Mouse (Mus musculus) MEL (cell line): Measurements from ENCODE around the gene Palld. TPM values are rescaled to one million over a fixed set of nuclear protein-coding genes. Genes with fewer than 3 reads are reported as not detected.

Experiments
- DNase-seq: peaks from one replicate; pipeline ENCODE4 v3.0.0; 2011; ENCODE audit warnings: low read depth, low spot score
- H3K27ac ChIP-seq: 2 replicates; pipeline ENCODE4 v1.5.1; 2012; ENCODE audit warnings: low read depth, mild to moderate bottlenecking, control low read depth, low read length, moderate library complexity; ENCODE audit not compliant: control insufficient read depth
- H3K27me3 ChIP-seq, 2 experiments: fragments of 150-350 bp in 1 of 2; sonication (generic) in 1 of 2; 2 replicates each; pipeline ENCODE4 v1.6.1; 2012; ENCODE audit warnings: low read length in 2 of 2, mild to moderate bottlenecking in 2 of 2, improper control_type of control experiment in 1 of 2, moderate library complexity in 1 of 2; ENCODE audit not compliant: insufficient read depth in 2 of 2, control insufficient read depth in 1 of 2
- H3K36me3 ChIP-seq, 2 experiments: 2 replicates each; pipeline ENCODE4 v1.6.1; 2012 to 2014; ENCODE audit warnings: low read length in 2 of 2, improper control_type of control experiment in 1 of 2, inconsistent platforms in 1 of 2, mild to moderate bottlenecking in 1 of 2; ENCODE audit not compliant: insufficient read depth in 2 of 2, control insufficient read depth in 1 of 2
- H3K4me1 ChIP-seq, 2 experiments: fragments of 150-350 bp in 1 of 2; sonication (generic) in 1 of 2; 2 replicates each; pipeline ENCODE4 v1.6.1; 2012; ENCODE audit warnings: low read length in 2 of 2, improper control_type of control experiment in 1 of 2, mild to moderate bottlenecking in 1 of 2; ENCODE audit not compliant: insufficient read depth in 2 of 2, control insufficient read depth in 1 of 2
- H3K4me3 ChIP-seq, 2 experiments: fragments of 150-350 bp in 1 of 2; sonication (generic) in 1 of 2; 2 replicates each; pipeline ENCODE4 v1.5.1; 2012; ENCODE audit warnings: low read depth in 2 of 2, low read length in 2 of 2, mild to moderate bottlenecking in 2 of 2, moderate library complexity in 2 of 2, control low read depth in 1 of 2, improper control_type of control experiment in 1 of 2; ENCODE audit not compliant: control insufficient read depth in 1 of 2, insufficient read depth in 1 of 2
- H3K79me2 ChIP-seq: 2 replicates; pipeline ENCODE4 v1.6.1; 2012; ENCODE audit warnings: mild to moderate bottlenecking, low read length, moderate library complexity; ENCODE audit not compliant: control insufficient read depth, poor library complexity, insufficient read depth
- H3K9ac ChIP-seq: 2 replicates; pipeline ENCODE4 v1.6.1; 2012; ENCODE audit warnings: low read depth, mild to moderate bottlenecking, control low read depth, low read length, moderate library complexity; ENCODE audit not compliant: control insufficient read depth, poor library complexity, severe bottlenecking
- H3K9me3 ChIP-seq: fragments of 150-350 bp; sonication (generic); replicated peaks from 2 replicates; pipeline ENCODE4 v1.6.1; 2012; ENCODE audit warnings: mild to moderate bottlenecking, low read length, improper control_type of control experiment, moderate library complexity; ENCODE audit not compliant: insufficient read depth
- BHLHE40 ChIP-seq: IDR thresholded peaks from 2 replicates; pipeline ENCODE4 v1.6.1; 2012; ENCODE audit warnings: low read depth, mild to moderate bottlenecking, inconsistent platforms, low read length, improper control_type of control experiment, borderline replicate concordance
- CHD1 ChIP-seq: IDR thresholded peaks from 2 replicates; pipeline ENCODE4 v1.6.1; 2012; ENCODE audit warnings: low read depth, mild to moderate bottlenecking, inconsistent platforms, low read length, improper control_type of control experiment
- CHD2 ChIP-seq: IDR thresholded peaks from 2 replicates; pipeline ENCODE4 v1.6.1; 2011; ENCODE audit warnings: low read length, improper control_type of control experiment
- CTCF ChIP-seq, 3 experiments: IDR thresholded peaks in 2 of 3; conservative IDR thresholded peaks in 1 of 3; 2 replicates each; pipeline ENCODE4 v1.5.1; 2011 to 2012; ENCODE audit warnings: low read length in 3 of 3, low read depth in 2 of 3, mild to moderate bottlenecking in 2 of 3, improper control_type of control experiment in 1 of 3, inconsistent platforms in 1 of 3, mixed read lengths in 1 of 3, moderate library complexity in 1 of 3; ENCODE audit not compliant: control insufficient read depth in 1 of 3, insufficient read depth in 1 of 3, poor library complexity in 1 of 3, severe bottlenecking in 1 of 3
- E2F4 ChIP-seq: IDR thresholded peaks from 2 replicates; pipeline ENCODE4 v1.6.1; 2011; ENCODE audit warnings: low read depth, low read length, improper control_type of control experiment, borderline replicate concordance
- GATA1 ChIP-seq: IDR thresholded peaks from 2 replicates; pipeline ENCODE4 v1.6.1; 2011; ENCODE audit warnings: low read depth, low read length, improper control_type of control experiment
- HCFC1 ChIP-seq: IDR thresholded peaks from 2 replicates; pipeline ENCODE4 v1.6.1; 2012; ENCODE audit warnings: low read depth, mild to moderate bottlenecking, inconsistent platforms, low read length, improper control_type of control experiment, moderate library complexity
- KAT2A ChIP-seq: conservative IDR thresholded peaks from 2 replicates; pipeline ENCODE4 v1.6.1; 2012; ENCODE audit warnings: low read depth, low read length, improper control_type of control experiment, inconsistent platforms
- MEF2A ChIP-seq: IDR thresholded peaks from 2 replicates; pipeline ENCODE4 v1.6.1; 2014; ENCODE audit warnings: low read depth, mild to moderate bottlenecking, inconsistent platforms, low read length, improper control_type of control experiment; ENCODE audit not compliant: poor library complexity, insufficient replicate concordance, severe bottlenecking; ENCODE audit errors: extremely low read depth
- MXI1 ChIP-seq: IDR thresholded peaks from 2 replicates; pipeline ENCODE4 v1.6.1; 2011; ENCODE audit warnings: mild to moderate bottlenecking, low read depth, low read length, improper control_type of control experiment
- MYB ChIP-seq: IDR thresholded peaks from 2 replicates; pipeline ENCODE4 v1.6.1; 2011; ENCODE audit warnings: mild to moderate bottlenecking, low read depth, low read length, improper control_type of control experiment
- NELFE ChIP-seq: IDR thresholded peaks from 2 replicates; pipeline ENCODE4 v1.6.1; 2011; ENCODE audit warnings: low read depth, low read length, improper control_type of control experiment
- NRF1 ChIP-seq: IDR thresholded peaks from 2 replicates; pipeline ENCODE4 v1.6.1; 2014; ENCODE audit warnings: low read depth, mild to moderate bottlenecking, inconsistent platforms, low read length, improper control_type of control experiment, moderate library complexity; ENCODE audit not compliant: poor library complexity, insufficient read depth, severe bottlenecking
- POLR2A ChIP-seq, 2 experiments: IDR thresholded peaks; 2 replicates each; pipeline ENCODE4 v1.6.1; 2011 to 2012; ENCODE audit warnings: low read length in 2 of 2, mild to moderate bottlenecking in 2 of 2, control low read depth in 1 of 2, improper control_type of control experiment in 1 of 2, low read depth in 1 of 2, moderate library complexity in 1 of 2; ENCODE audit not compliant: control insufficient read depth in 1 of 2, insufficient read depth in 1 of 2, poor library complexity in 1 of 2
- POLR2AphosphoS2 ChIP-seq: IDR thresholded peaks from 2 replicates; pipeline ENCODE4 v1.6.1; 2011; ENCODE audit warnings: low read length, improper control_type of control experiment
- POLR2AphosphoS5 ChIP-seq: IDR thresholded peaks from 2 replicates; pipeline ENCODE4 v1.6.1; 2012; ENCODE audit warnings: low read depth, borderline replicate concordance, mild to moderate bottlenecking, inconsistent platforms, low read length, moderate library complexity, mixed read lengths
- RAD21 ChIP-seq: IDR thresholded peaks from 2 replicates; pipeline ENCODE4 v1.6.1; 2011; ENCODE audit warnings: mild to moderate bottlenecking, low read depth, low read length, improper control_type of control experiment
- RCOR1 ChIP-seq: IDR thresholded peaks from 2 replicates; pipeline ENCODE4 v1.6.1; 2012; ENCODE audit warnings: low read depth, mild to moderate bottlenecking, inconsistent platforms, low read length, improper control_type of control experiment
- SMC3 ChIP-seq: IDR thresholded peaks from 2 replicates; pipeline ENCODE4 v1.6.1; 2011; ENCODE audit warnings: low read depth, low read length, improper control_type of control experiment
- TAL1 ChIP-seq: IDR thresholded peaks from 2 replicates; pipeline ENCODE4 v1.6.1; 2012; ENCODE audit warnings: mild to moderate bottlenecking, inconsistent platforms, low read length, moderate library complexity, mixed read lengths
- TCF12 ChIP-seq: IDR thresholded peaks from 2 replicates; pipeline ENCODE4 v1.6.1; 2014; ENCODE audit warnings: low read depth, mild to moderate bottlenecking, inconsistent platforms, low read length, improper control_type of control experiment, moderate library complexity
- UBTF ChIP-seq: IDR thresholded peaks from 2 replicates; pipeline ENCODE4 v1.6.1; 2012; ENCODE audit warnings: low read depth, mild to moderate bottlenecking, inconsistent platforms, low read length, improper control_type of control experiment, moderate library complexity, borderline replicate concordance; ENCODE audit not compliant: insufficient read depth
- USF2 ChIP-seq, 2 experiments: IDR thresholded peaks; 2 replicates each; pipeline ENCODE4 v1.6.1; 2011 to 2012; ENCODE audit warnings: improper control_type of control experiment in 2 of 2, low read length in 2 of 2, borderline replicate concordance in 1 of 2, inconsistent platforms in 1 of 2, low read depth in 1 of 2, mild to moderate bottlenecking in 1 of 2; ENCODE audit not compliant: insufficient read depth in 1 of 2
- ZC3H11A ChIP-seq: IDR thresholded peaks from 2 replicates; pipeline ENCODE4 v1.6.1; 2012; ENCODE audit warnings: low read depth, mild to moderate bottlenecking, inconsistent platforms, low read length, improper control_type of control experiment
- ZKSCAN1 ChIP-seq: IDR thresholded peaks from 2 replicates; pipeline ENCODE4 v1.6.1; 2012; ENCODE audit warnings: low read depth, mild to moderate bottlenecking, inconsistent platforms, low read length, improper control_type of control experiment, moderate library complexity
- ZNF384 ChIP-seq: IDR thresholded peaks from 2 replicates; pipeline ENCODE4 v1.6.1; 2012; ENCODE audit warnings: low read depth, mild to moderate bottlenecking, inconsistent platforms, low read length, improper control_type of control experiment
- polyA plus RNA-seq, 2 experiments: library from polyadenylated mRNA; stranded (reverse) in 1 of 2; unstranded in 1 of 2; fragments of >175 nt in 1 of 2; fragments of >200 nt in 1 of 2; gene quantifications; 2 replicates each; pipeline versions ENCODE4 v1.2.1 to v1.2.4; 2012; ENCODE audit warnings: low replicate concordance in 2 of 2, low read depth in 1 of 2; ENCODE audit not compliant: insufficient read length in 2 of 2, insufficient read depth in 1 of 2, missing spikeins in 1 of 2
- total RNA-seq: library from RNA; depleted of rRNA; stranded (reverse); fragments of 300-350 nt; gene quantifications from 2 replicates; pipeline ENCODE4 v1.2.3, GENCODE M21; 2012

Gene Palld
- total and polyA plus RNA-seq, 3 experiments = 0.23 to 1.9 TPM; not detected in 1

- H3K4me3 ChIP-seq = no peak overlapping the region
- H3K27me3 ChIP-seq = no peaks in the 10 kb centered on the region
- no peaks in the 10 kb centered on the region for H3K79me2 ChIP-seq
- no peak overlapping the region for H3K9ac ChIP-seq
- no peak for TF ChIP-seq GATA1
- no peak for TF ChIP-seq MXI1
- TF ChIP-seq KAT2A = no peak
- no peak for TF ChIP-seq CHD1
- no peak for TF ChIP-seq ZNF384
- TF ChIP-seq POLR2A (IDR thresholded peaks at IDR 0.05; ENCODE audit: control insufficient read depth in 1 of 2, insufficient read depth in 1 of 2, low read depth in 1 of 2, low read length in 2 of 2, poor library complexity in 1 of 2) = no peak
- TF ChIP-seq E2F4 = no peak
- no peak for TF ChIP-seq TCF12
- TF ChIP-seq POLR2AphosphoS2 = no peak
- TF ChIP-seq CTCF (IDR thresholded peaks at IDR 0.05 in 2 of 3, conservative IDR thresholded peaks at IDR 0.05 in 1 of 3; ENCODE audit: control insufficient read depth in 1 of 3, insufficient read depth in 1 of 3, low read depth in 2 of 3, low read length in 3 of 3, poor library complexity in 1 of 3, severe bottlenecking in 1 of 3) = no peak
- no peak for TF ChIP-seq USF2 (IDR thresholded peaks at IDR 0.05; ENCODE audit: borderline replicate concordance in 1 of 2, insufficient read depth in 1 of 2, low read depth in 1 of 2, low read length in 2 of 2)
- no peak for TF ChIP-seq HCFC1
- TF ChIP-seq CHD2 = no peak
- no peak for TF ChIP-seq ZKSCAN1
- TF ChIP-seq BHLHE40 = no peak
- no peak for TF ChIP-seq MEF2A
- TF ChIP-seq TAL1 = no peak
- no peak for TF ChIP-seq NRF1
- no peak for TF ChIP-seq POLR2AphosphoS5
- no peaks in the 10 kb centered on the region for H3K9me3 ChIP-seq
- no peaks in the 10 kb centered on the region for H3K4me1 ChIP-seq
- no peak overlapping the region for H3K27ac ChIP-seq
- DNase-seq = no peak
- H3K36me3 ChIP-seq = no peaks in the 10 kb centered on the region
Measured at GRCm38 (mm10) chr8:61873994-61874393, 28.5 kb downstream of the Palld start.

- DNase-seq = no peak
- TF ChIP-seq ZC3H11A = no peak
- TF ChIP-seq RAD21 = no peak
- TF ChIP-seq TAL1 = no peak
- no peak for TF ChIP-seq POLR2AphosphoS5
- no peak for TF ChIP-seq CTCF (IDR thresholded peaks at IDR 0.05 in 2 of 3, conservative IDR thresholded peaks at IDR 0.05 in 1 of 3; ENCODE audit: control insufficient read depth in 1 of 3, insufficient read depth in 1 of 3, low read depth in 2 of 3, low read length in 3 of 3, poor library complexity in 1 of 3, severe bottlenecking in 1 of 3)
- no peak for TF ChIP-seq NELFE
- TF ChIP-seq MEF2A = no peak
- no peak for TF ChIP-seq BHLHE40
- TF ChIP-seq UBTF = no peak
- no peak for TF ChIP-seq GATA1
- no peak for TF ChIP-seq TCF12
- TF ChIP-seq RCOR1 = no peak
- no peak for TF ChIP-seq SMC3
- no peak for TF ChIP-seq HCFC1
- no peak for TF ChIP-seq ZNF384
- TF ChIP-seq KAT2A = no peak
- TF ChIP-seq MYB = no peak
- TF ChIP-seq ZKSCAN1 = no peak
Measured at GRCm38 (mm10) chr8:61868481-61868880, 34.0 kb downstream of the Palld start.

More at GRCm38 (mm10) chr8:61868481-61868880, 34.0 kb downstream of the Palld start:
- H3K27ac ChIP-seq = no peak overlapping the region
- no peaks in the 10 kb centered on the region for H3K27me3 ChIP-seq
- no peaks in the 10 kb centered on the region for H3K9me3 ChIP-seq
- H3K4me3 ChIP-seq = no peak overlapping the region
- no peaks in the 10 kb centered on the region for H3K79me2 ChIP-seq
- no peak overlapping the region for H3K9ac ChIP-seq
- H3K36me3 ChIP-seq = no peaks in the 10 kb centered on the region
- H3K4me1 ChIP-seq = no peaks in the 10 kb centered on the region
